Mouse (Mus musculus) heart, embryonic 14.5 days (tissue): ENCODE measurements around the gene Cyb561a3. TPM values are rescaled to one million over a fixed set of nuclear protein-coding genes. Genes with fewer than 3 reads are reported as not detected.

Experiments
- ATAC-seq: fragments of 200-750 bp; cut with Nextera tagmentation; 2 replicates; pipeline ENCODE4 v1.8.0; 2017; ENCODE audit warnings: low read depth, moderate TSS enrichment; ENCODE audit not compliant: insufficient number of reproducible peaks, insufficient read depth, low FRiP score
- H3K27ac ChIP-seq, 2 experiments: fragments of 200-500 bp in 1 of 2; fragments of 300-500 bp in 1 of 2; sonication (generic) in 1 of 2; replicated peaks in 1 of 2; 2 replicates each; pipeline ENCODE4 v1.5.1; 2012 to 2014; ENCODE audit warnings: low read depth in 2 of 2, low read length in 2 of 2, control low read depth in 1 of 2, mild to moderate bottlenecking in 1 of 2, mixed read lengths in 1 of 2; ENCODE audit not compliant: control insufficient read depth in 1 of 2, insufficient read depth in 1 of 2
- H3K27me3 ChIP-seq: fragments of 300-500 bp; sonication (generic); 2 replicates; pipeline ENCODE4 v1.6.1; 2014; ENCODE audit warnings: mild to moderate bottlenecking, low read length, control low read depth; ENCODE audit not compliant: control insufficient read depth, insufficient read depth
- H3K36me3 ChIP-seq: fragments of 300-500 bp; sonication (generic); 2 replicates; pipeline ENCODE4 v1.6.1; 2014; ENCODE audit warnings: mild to moderate bottlenecking, control low read depth, low read length, mixed read lengths; ENCODE audit not compliant: control insufficient read depth, insufficient read depth
- H3K4me1 ChIP-seq, 2 experiments: fragments of 200-500 bp in 1 of 2; fragments of 300-500 bp in 1 of 2; sonication (generic) in 1 of 2; 2 replicates each; pipeline ENCODE4 v1.6.1; 2012 to 2014; ENCODE audit warnings: low read length in 2 of 2, control low read depth in 1 of 2, mixed read lengths in 1 of 2; ENCODE audit not compliant: control insufficient read depth in 2 of 2, insufficient read depth in 2 of 2
- H3K4me2 ChIP-seq: fragments of 300-500 bp; sonication (generic); 2 replicates; pipeline ENCODE4 v1.6.1; 2014; ENCODE audit warnings: mild to moderate bottlenecking, low read length
- H3K4me3 ChIP-seq, 2 experiments: fragments of 200-500 bp in 1 of 2; fragments of 300-500 bp in 1 of 2; sonication (generic) in 1 of 2; 2 replicates each; pipeline ENCODE4 v1.5.1; 2012 to 2014; ENCODE audit warnings: low read length in 2 of 2, mild to moderate bottlenecking in 2 of 2, control low read depth in 1 of 2, low read depth in 1 of 2, moderate library complexity in 1 of 2; ENCODE audit not compliant: control insufficient read depth in 1 of 2, insufficient read depth in 1 of 2
- H3K9ac ChIP-seq: fragments of 300-500 bp; sonication (generic); 2 replicates; pipeline ENCODE4 v1.6.1; 2014; ENCODE audit warnings: mild to moderate bottlenecking, low read length
- H3K9me3 ChIP-seq: fragments of 300-500 bp; sonication (generic); 2 replicates; pipeline ENCODE4 v1.6.1; 2016; ENCODE audit warnings: low read length, control low read depth; ENCODE audit not compliant: control insufficient read depth
- WGBS: fragments of 180-500 bp; shearing (Covaris S2); extraction: QIAGEN DNeasy Blood & Tissue Kit; methylation state at CpG from one replicate; pipeline ENCODE4 v1.1.7; 2014; 5-methylcytosine and 5-hydroxymethylcytosine counted together
- polyA plus RNA-seq: library from polyadenylated mRNA; unstranded; fragments of >200 nt; fragmentation: Nextera tagmentation; extraction: Ambion mirVana; gene quantifications from 2 replicates; pipeline ENCODE4 v1.2.1, GENCODE M21; 2014

Gene Cyb561a3
- polyA plus RNA-seq, 1 experiment from 2014 or later: 19.9 TPM

- Histone ChIP-seq H3K36me3 (peaks cover 71% of the 10 kb centered on the region), H3K9ac (no peak overlapping the region), H3K27me3 (no peaks in the 10 kb centered on the region), H3K27ac (no peak overlapping the region), H3K4me1 (no peaks in the 10 kb centered on the region), H3K4me2 (no peak overlapping the region), H3K9me3 (no peaks in the 10 kb centered on the region), H3K4me3 (no peak overlapping the region)
- no peak for ATAC-seq
- 88% methylated on average over 6 of the region's 6 CpGs for WGBS
Measured at GRCm38 (mm10) chr19:10591659-10592377, 14.8 kb downstream of the Cyb561a3 start.

GRCm38 (mm10) chr19:10598188-10598587 is 21.2 kb downstream of the Cyb561a3 start:
- WGBS: 40% methylated on average over 3 of the region's 3 CpGs
- Histone ChIP-seq H3K27ac (no peak overlapping the region), H3K4me2 (no peak overlapping the region), H3K9me3 (no peaks in the 10 kb centered on the region), H3K4me1 (peaks cover 6 to 8% of the 10 kb centered on the region in 2 experiments; a peak in 3 of 4 replicates), H3K27me3 (no peaks in the 10 kb centered on the region), H3K36me3 (peaks cover 32% of the 10 kb centered on the region; the same call in 1 of the 2 replicates), H3K4me3 (no peak overlapping the region), H3K9ac (no peak overlapping the region)
- ATAC-seq: no peak

- H3K27me3 ChIP-seq: no peaks in the 10 kb centered on the region
- H3K4me1 ChIP-seq: peaks cover 7 to 14% of the 10 kb centered on the region in 2 experiments
- no peaks in the 10 kb centered on the region for H3K9me3 ChIP-seq
- no peak overlapping the region for H3K27ac ChIP-seq
- no peak overlapping the region for H3K9ac ChIP-seq
- H3K4me2 ChIP-seq: no peak overlapping the region
- H3K36me3 ChIP-seq: peaks cover 20% of the 10 kb centered on the region; the same call in 1 of the 2 replicates
- no peak for ATAC-seq
- WGBS: 90% methylated on average over 2 of the region's 2 CpGs
- no peak overlapping the region for H3K4me3 ChIP-seq
Measured at GRCm38 (mm10) chr19:10599648-10600047, 22.7 kb downstream of the Cyb561a3 start.

DNA sequence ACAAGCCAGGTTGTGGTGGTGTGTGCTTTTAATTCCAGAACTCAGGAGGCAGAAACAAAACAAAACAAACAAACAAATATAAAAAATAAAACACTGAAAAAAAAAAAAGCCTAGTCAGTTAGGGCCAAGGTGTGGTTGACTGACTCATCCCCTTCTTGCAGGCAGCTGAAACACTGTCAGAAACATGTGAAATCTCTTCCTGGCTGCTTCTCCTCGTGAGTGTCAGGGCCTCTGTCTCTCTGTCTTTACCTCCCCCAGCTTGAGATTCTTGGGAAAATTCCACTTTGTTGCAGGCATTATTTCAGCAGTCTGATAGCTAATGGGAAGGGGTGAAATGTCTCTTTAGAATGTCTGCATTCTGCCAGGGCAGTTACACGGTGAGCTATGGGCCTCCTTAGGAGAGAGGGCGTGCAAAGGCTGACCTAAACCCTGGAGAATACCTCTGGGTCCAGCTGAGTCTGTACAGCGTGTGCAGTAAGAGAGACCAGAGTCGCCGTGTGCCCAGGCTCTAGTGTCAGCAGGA is 25.3 kb downstream of the Cyb561a3 start:
- Histone ChIP-seq H3K9ac (peak overlapping the region; percentile 70), H3K27me3 (no peaks in the 10 kb centered on the region), H3K4me2 (peak overlapping the region; percentile 57), H3K4me1 (peaks cover 13 to 26% of the 10 kb centered on the region in 2 experiments), H3K27ac (peak overlapping the region; percentile 89 to 90), H3K4me3 (peak overlapping the region; percentile 20 to 21), H3K9me3 (no peaks in the 10 kb centered on the region), H3K36me3 (peaks cover 10% of the 10 kb centered on the region)
- ATAC-seq: no peak
- 11% methylated on average over 6 of the region's 6 CpGs for WGBS

DNA sequence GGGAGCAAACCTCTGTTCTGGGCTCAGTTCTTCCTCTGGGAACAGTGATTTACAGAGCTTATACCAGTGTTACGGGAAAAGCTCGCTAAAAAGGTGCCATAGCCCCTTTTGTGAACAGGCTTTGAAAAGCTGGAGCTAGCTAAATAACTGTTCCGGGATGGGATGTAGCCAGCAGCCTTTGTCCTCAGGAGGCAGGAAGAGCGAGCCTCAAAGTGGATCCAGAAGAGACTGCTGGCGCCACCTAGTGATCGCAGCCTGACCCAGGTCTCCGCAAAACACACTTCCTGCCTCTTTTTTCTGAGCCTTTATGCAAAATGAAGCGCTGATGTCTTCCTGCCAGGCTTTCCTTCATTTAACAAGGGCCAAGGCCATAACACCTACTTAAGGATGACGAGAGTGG is 25.8 kb downstream of the Cyb561a3 start:
- ATAC-seq: no peak
- WGBS: 3% methylated on average over 9 of the region's 9 CpGs

DNA sequence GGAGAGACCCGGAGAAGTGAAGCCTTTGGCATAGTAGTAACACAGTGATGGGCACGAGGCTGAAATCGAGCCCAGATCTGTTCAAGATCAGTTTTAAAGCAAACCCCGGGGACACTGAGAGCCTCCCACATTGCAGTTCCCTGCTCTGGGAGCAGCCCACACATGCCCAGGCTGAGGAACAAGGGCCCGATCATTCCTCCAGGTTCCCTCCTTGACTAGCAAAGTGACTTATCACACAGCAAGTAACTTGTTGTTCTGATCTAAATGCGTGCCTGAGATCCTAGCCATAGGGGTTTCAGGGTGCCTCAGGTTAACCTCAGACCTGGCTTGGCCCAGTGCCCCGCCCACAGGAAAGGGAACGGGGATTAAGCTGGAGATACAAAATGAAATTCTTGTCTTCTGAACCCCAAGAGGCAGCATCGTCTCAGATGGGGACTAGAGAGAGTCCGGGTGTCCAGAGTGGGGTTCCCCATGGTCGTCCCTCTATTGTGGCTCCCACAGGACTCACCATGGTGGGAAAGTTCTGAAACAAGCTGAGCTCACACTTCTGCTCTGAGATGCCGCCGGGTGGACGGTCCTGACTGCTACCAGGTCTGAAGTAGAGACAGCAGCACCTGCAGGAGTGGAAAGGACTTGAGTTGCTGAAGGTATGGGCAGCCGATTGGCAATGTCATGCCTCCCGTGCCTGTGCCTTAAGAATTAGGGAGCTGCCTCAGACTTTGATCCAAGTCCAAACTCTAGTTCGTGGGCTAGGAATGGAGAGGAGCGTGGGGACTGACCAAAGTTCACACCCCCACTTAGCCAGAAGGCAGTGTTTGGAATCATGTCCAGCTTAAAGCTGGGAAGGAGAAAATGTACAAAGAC is 26.9 kb downstream of the Cyb561a3 start:
- Histone ChIP-seq H3K27ac (no peak overlapping the region; a peak in 1 of 4 replicates), H3K4me2 (no peak overlapping the region), H3K4me3 (no peak overlapping the region), H3K9ac (peak overlapping the region; percentile 94; the same call in 1 of the 2 replicates), H3K4me1 (peaks cover 16 to 39% of the 10 kb centered on the region in 2 experiments), H3K27me3 (no peaks in the 10 kb centered on the region), H3K9me3 (no peaks in the 10 kb centered on the region), H3K36me3 (peaks cover 23% of the 10 kb centered on the region)
- ATAC-seq: no peak
- 77% methylated on average over 18 of the region's 18 CpGs for WGBS

More for the DNA sequence above, 25.8 kb downstream of the Cyb561a3 start:
- Histone ChIP-seq H3K4me3 (peak overlapping the region; percentile 20 to 21), H3K9ac (peak overlapping the region; percentile 70), H3K36me3 (peaks cover 14% of the 10 kb centered on the region), H3K27ac (peak overlapping the region; percentile 89 to 90), H3K4me2 (peak overlapping the region; percentile 57), H3K4me1 (peaks cover 13 to 31% of the 10 kb centered on the region in 2 experiments), H3K27me3 (no peaks in the 10 kb centered on the region), H3K9me3 (no peaks in the 10 kb centered on the region)

- 48% methylated on average over 3 of the region's 3 CpGs for WGBS
- peak overlapping the region; percentile 58 to 83 for H3K4me3 ChIP-seq
- peak overlapping the region; percentile 81 for H3K4me2 ChIP-seq
- H3K36me3 ChIP-seq: peaks cover 30% of the 10 kb centered on the region
- no peaks in the 10 kb centered on the region for H3K27me3 ChIP-seq
- peak overlapping the region; percentile 94 for H3K9ac ChIP-seq
- ATAC-seq: no peak
- peaks cover 16 to 39% of the 10 kb centered on the region in 2 experiments for H3K4me1 ChIP-seq
- H3K9me3 ChIP-seq: no peaks in the 10 kb centered on the region
- H3K27ac ChIP-seq: peak overlapping the region; percentile 85 to 91
Measured at GRCm38 (mm10) chr19:10604534-10604933, 27.6 kb downstream of the Cyb561a3 start.
